Mouse (Mus musculus) adrenal gland, adult 2 months (tissue): ENCODE results near the gene Mzf1. TPM values are rescaled to one million over a fixed set of nuclear protein-coding genes. Genes with fewer than 3 reads are reported as not detected.
A peak's percentile ranks its signal among the peaks of the same experiment; 100 is the strongest.

Experiments used
- DNase-seq: peaks from one replicate; pipeline ENCODE4 v3.0.0; 2021
- polyA plus RNA-seq: library from polyadenylated mRNA; depleted of rRNA; stranded (reverse); fragments of >200 nt; gene quantifications from 2 replicates; pipeline ENCODE4 v1.2.3, GENCODE M21; 2012
- total RNA-seq, 2 experiments: library from RNA; stranded (reverse); gene quantifications; 2 replicates each; pipeline ENCODE4 v1.2.3; 2021

Gene Mzf1
- total and polyA plus RNA-seq, 3 experiments, result 1.7 to 8.0 (median 2.3) TPM

DNA sequence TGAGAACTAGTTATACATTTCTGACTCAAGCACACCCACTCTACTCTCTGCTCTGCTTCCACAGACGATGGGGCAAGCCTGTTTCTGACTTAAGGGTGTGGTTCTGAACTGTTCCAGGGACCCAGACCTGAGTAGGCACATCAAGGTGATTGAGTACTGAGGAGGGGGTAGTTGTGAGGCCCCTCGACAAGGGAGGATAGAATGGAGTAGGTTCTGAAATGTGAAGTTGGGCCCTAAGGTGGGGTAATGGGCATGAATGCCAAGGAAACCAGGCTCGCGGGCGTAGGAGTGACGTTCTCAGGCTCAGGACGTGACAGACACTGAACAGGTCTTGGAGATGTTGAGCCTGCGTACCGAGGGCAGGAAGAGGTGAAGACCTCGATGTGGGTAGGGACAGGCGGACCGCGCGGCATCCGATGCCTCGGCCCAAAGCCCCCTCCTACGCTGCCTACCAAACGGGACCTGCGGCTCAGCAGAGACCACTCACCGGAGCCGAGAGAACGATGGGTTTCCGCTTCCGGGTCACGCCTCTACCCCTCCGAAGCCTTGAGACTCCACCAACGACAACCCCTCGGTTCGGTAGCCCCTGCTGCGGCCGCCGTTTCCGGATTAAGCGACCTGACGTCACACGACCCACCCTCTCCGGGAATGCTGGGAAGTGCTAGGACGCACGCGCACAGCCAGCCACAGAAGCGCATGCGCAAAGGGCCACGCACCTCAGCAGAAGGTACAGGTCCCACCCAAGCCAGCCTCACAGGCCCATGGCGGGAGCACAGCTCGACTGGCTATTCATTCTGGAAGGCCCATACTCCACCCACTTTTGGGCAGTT, 20.2 kb downstream of the Mzf1 start, which contains the start of gene Chmp2a:
Gene Chmp2a (minus strand): TSS at position 660 of the 830 bp plus-strand sequence.
- peak; percentile 98 for DNase-seq

DNA sequence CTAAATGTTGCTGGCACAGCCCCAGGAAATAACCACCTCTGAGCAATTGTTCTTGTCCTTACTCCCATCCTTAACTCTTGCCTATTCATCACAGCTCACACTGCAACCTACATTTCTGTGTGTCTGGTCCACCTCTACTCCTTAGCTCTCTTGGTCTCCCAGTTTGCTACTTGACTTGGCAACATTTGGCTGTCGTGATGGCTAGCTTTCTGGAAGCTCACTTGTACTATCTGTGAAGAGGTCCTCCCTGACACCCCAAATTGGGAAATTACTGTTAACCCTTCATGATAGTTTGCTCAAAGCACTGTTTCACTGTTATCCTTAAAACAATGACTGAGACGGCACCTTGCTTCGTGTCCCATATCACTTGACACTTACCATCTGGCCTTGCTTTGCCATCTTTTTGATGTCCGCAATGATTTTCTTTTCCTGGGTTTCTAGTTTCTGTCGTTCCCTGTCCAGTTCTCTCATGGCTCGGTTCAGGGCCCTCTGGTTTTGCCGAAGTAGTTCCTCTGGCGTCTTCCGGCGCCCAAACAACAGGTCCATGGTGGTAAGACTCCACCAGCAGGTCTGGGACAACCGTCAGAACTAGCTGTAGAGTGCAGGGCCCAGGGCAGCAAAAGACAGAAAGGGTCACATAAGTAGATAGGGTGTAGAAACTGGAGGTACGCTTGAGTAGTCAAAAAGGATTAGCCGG, 21.0 kb downstream of the Mzf1 start:
- no peak for DNase-seq

DNA sequence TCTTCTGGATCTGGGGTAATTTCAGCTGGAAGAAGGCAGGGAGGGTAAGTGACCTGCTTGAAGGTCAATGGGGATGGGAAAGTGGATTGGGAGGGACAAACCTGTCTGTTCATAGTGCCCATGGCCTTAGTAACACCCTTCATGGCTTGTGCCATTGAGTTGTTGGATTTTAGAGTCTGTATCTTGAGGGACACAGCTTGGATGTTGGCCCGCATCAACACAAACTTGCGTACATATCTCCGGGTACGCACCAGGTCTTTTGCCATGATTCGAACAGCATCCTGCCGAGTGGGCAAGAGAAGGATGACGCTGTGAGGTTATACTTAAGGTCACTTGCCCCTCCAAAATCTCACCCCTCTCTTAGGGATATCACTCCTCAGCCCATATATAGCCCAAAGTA, 22.0 kb downstream of the Mzf1 start:
- DNase-seq, result no peak

DNA sequence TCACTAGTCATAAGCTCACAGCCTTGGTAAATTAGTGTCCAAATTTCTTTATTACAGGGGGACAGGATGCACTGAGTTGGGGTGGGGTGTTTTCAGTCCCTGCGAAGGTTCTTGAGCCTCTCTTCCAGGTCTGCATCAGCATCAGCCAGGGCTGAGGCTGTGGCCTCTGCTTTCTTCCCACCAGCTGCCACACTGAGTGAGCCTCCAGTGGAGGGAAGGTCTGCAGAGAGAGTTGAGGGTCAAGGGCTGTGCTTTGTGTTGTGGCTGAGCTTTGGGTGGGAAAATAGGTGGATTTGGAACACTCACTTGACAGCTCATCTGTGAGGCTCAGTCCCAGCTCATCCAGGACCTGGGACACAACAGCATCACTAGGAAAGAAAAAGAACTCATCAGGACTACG, 22.6 kb downstream of the Mzf1 start:
- no peak for DNase-seq

DNA sequence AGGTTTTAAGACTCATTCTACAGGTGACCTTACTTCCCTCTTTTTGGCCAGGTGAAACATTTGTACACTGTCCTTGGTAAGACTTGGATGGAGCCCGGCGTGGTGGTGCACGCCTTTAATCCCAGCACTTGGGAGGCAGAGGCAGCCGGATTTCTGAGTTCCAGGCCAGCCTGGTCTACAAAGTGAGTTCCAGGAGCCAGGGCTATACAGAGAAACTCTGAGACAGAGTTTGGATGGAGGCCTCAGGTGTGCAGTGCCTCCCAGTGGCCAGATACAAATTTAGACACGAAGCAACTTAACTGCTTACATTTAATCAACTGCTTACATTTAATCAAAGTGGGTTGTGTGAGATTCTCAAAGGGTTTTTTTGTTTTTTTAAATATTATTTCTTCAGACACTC, 23.5 kb downstream of the Mzf1 start:
- DNase-seq, result no peak

DNA sequence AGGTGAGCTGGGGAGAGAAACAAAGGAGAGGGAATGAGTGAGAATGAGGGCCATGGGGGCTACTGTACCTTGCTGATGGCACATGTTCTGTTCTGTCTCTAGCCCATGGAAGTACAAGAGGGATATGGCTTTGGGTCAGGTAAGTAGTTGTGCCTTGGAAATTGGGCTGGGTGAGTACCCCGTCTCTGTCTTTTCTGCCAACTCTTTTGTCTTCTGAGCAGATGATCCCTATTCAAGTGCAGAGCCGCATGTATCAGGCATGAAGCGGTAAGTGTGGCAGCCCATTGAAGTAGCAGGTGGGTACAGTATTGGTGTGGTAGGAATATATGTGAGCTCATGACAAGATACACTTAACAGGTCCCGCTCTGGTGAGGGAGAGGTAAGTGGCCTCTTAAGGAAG, 25.6 kb downstream of the Mzf1 start:
- no peak for DNase-seq

DNA sequence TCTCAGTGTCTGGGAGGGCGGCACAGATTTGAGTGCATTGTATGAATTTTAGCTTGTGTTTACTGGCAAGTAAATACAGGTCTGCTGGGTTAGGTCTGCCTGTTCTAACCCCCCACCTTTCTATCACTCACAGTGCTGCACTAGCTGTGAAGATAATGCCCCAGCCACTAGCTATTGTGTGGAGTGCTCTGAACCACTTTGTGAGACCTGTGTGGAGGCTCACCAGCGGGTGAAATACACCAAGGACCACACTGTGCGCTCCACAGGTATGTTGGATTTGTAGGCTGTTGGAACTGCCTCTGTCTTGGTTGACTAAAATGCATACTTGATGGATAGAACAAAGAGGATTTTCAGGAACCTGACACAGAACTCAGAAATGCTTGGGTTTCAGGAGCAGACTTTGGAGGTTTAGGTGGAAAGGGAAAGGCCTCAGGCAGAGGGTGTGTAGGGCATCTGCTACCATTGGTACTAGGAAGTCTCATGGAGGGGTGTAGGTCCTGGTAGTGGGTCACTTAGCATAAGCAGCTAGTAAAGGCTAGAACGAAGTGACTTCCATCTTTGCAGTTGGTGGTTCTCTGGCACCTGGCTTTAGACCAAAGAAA, 29.0 kb downstream of the Mzf1 start:
- no peak for DNase-seq

DNA sequence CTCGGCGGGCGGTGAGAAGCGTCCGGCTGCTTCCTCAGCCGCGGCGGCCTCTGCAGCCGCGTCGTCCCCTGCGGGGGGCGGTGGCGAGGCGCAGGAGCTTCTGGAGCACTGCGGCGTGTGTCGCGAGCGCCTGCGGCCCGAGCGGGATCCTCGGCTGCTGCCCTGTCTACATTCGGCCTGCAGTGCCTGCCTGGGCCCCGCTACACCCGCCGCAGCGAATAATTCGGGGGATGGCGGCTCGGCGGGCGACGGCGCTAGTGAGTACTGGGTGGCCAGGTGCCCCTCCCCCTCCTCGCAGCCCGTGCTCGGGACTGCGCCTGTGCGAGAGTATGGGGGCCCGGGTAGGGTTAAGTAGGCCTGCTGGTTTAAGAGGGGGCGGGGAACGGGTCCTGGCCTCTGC, 29.8 kb downstream of the Mzf1 start:
- DNase-seq, result peak; percentile 85

DNA sequence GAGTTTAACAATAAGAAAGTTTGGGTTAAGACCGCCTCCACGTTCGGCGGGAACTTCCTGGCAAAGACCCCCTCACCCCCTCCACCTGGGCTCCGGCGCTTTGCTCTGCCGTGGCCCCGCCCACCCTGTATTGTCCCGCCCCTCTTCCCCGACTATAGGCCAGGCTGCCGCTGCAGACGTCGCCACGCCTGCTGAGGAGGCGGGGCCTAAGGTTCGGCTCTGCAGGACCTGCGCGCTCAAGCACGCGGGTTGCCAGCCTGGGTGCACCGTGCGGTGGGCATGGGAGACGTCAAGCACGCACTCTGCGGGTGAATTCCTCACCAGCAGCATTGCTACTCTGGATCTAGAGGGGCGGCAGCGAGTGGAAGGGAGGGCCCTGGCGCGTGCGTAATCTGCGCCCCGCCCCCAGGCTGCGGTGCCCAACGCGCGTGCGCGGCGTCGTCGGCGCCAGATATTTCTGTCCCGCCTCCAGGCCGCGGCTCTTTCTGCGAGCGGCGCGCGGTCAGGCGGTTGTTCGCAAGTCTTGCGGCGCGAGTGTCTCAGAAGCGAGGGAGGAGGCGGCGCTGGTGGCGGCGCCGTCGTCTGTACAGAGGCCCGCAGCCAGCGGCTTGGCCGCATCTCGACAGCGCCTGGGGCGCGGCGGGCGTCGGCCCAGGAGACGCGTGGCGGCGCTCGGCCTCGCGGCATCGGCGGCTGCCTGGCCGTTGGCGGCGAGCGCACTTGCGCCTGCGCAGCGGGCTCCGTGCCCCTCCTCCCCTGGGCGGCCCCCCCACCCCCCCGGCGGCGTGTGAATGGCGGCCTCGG, 30.4 kb downstream of the Mzf1 start:
- DNase-seq, result peak; percentile 95

DNA sequence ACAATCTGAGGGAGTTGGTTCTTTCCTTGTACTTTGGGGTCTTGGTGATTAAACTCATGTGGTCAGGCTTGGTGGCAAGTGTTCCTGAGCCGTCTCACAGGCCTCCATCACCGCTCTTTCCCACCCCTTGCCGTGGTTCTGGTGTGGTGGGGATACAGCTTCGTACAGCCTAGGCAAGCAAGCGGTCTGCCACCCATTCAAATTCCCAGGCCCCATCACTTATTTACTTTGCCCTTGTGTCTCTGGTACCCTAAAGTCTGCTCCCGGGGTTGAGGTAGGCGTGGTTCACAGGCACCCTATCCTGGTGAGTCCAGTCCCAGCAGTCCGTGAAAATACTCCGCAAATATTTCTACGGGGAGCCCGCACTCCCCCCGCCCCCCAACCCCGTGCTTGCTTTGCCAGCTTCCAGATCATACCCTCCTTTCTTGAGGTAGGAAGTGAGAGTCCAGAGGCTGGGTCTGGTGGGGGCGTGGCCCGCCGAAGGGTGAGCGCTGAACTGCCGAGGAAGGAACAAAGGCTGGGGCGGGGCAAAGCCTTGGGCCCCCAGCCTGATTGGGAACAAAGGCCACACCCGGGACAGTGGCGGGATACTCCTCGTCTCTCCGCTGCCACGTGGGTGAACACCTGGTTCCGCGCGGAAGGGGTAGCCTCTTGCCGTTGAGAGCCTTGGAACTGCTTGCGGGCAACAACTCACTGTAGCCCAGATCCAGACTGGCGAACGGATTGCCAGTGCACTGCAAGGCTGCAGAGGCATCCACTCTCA, 31.6 kb downstream of the Mzf1 start:
- peak; percentile 84 for DNase-seq

DNA sequence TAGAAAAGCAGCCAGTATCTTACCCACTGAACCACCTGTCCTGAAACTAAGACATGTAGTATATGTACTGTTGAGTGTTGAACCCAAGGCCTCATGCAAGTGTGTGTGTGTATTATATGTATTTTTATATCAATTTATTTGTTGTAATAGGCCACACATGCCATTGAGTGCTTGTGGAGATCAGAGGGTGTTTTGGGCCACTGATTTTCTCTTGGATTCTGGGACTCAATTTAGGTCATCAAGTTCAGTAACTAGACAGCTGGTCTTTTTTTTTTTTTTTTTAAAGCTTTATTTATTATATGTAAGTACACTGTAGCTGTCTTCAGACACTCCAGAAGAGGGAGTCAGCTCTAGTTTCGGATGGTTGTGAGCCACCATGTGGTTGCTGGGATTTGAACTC, 39.3 kb downstream of the Mzf1 start:
- DNase-seq, result no peak

DNA sequence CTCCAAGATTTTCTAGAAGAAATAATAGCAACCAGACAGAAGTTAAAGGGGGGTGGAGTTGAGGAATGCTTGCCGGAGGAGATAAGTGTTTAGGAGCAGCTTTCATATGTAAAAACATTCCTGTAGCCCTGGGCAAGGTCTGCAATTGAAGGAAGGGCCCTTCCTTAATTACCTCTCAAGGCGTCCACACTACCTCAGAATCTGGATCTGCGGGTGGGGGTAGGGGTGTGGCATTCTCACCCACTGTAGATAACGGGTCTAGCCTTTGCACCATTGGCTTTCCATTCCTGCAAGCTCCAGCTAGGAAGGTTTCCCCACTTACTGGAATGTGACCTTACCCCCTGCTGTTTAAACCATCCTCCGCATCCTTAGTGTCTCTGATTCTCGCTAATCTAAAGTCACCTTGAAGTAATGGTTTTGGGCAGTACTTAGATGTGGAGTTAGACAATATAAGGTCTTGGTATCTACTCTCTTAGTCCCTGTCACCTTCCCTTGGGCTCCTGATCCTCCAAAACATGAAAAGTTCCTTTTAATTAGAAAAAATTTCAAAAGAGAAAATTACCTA, 40.2 kb downstream of the Mzf1 start:
- DNase-seq, result no peak

DNA sequence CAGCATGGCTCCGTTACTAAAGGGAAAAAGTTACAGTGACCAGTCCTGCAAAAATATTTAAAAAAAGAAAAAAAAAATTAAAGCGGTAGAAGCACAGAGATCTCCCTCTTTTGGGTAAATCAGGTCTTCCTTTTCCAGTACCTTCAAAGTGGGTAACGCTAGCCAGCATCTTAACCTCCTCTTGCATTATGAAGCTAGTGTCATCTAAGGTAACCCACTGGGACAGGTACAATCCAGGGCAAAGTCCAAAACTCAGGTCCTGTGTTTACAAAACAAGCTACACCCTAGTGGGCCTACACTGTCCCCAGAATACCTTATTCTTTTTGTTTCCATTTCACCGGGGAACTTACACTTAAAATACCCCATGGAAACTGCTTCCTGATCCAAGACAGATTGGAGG, 40.9 kb downstream of the Mzf1 start:
- no peak for DNase-seq

DNA sequence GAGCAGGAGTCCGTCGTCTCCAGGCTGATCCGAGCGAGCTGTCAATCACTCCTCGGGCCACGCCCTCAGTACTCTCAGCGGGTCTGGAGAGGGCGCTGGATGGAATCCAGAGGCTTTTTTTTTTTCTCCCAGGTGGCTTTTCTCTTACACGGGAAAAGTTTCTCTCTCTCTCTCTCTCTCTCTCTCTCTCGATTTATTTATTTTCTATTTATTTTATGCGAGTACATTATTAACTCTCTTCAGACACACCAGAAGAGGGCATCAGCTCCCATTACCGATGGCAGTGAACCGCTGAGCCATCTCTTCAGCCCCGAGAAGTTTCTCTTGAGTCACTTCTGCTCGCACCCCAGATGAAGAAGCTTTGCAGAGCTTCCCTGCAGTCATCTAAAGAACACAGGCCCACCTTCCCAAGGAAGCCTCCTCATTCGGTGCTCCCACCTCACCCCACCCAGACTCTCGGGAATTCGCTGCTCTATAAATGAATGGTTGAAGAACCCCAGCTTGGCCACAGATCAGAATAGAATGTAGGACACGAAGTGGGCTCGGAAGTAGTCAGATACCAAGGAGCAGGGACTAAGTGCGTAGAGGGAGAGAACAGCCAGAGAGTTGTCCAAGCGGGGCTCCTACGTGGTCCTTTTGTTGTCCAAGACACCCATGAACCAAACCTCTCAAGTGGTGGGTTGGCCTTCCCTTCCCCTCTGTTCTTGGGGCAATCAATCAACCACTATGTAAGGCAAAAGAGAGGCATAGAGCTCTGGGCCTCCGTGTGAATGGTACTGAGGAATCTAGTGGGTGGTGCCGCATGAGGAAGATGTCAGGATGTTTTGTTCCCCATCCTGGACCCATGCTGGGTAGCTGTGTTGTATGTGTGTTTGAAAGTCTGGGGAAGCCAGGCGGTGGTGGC, 44.3 kb downstream of the Mzf1 start, which contains the start of gene Zbtb45:
Gene Zbtb45 (minus strand): TSS at position 30 of the 904 bp plus-strand sequence.
- peak; percentile 32 for DNase-seq

DNA sequence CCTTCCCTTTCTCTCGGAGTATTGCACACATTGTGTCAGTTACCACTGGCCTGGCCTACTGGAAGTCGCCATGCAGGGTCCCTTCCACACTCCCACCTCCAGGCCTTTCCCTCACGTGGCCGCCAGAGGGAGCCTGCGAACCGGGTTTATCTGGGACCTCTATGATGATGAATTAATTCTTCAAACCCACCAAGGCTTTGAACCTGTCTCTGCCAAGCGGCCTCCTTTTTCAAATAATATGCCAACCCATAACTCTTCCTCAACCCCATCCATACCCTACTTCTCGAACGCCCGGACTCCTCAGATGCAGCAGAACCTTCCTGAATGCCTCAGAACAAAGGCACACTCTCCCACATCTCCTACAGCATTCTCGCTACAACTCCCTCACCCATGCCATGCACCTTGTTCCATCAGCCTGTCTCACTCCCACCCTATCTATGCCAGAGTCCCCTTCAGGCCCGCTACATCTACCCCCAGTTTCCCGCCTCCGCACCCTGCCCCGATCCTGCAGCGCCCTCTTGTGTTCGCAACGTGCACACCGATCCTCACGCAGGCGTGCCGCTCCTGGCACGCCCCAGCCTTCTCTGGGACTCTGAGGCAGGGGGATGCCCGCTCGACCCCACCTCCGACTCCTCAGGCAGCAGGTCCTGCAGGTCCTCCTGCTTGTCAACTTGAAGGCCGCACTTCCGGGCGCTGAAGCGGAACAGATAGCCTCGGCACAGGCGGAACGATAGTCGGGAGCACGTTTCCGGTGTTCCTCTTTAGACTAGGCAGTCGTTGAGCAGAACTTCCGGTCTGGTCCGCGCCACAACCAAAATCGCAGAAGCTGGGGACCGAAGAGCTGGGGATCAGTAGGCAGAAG, 45.2 kb downstream of the Mzf1 start:
- DNase-seq, result peak; percentile 94

DNA sequence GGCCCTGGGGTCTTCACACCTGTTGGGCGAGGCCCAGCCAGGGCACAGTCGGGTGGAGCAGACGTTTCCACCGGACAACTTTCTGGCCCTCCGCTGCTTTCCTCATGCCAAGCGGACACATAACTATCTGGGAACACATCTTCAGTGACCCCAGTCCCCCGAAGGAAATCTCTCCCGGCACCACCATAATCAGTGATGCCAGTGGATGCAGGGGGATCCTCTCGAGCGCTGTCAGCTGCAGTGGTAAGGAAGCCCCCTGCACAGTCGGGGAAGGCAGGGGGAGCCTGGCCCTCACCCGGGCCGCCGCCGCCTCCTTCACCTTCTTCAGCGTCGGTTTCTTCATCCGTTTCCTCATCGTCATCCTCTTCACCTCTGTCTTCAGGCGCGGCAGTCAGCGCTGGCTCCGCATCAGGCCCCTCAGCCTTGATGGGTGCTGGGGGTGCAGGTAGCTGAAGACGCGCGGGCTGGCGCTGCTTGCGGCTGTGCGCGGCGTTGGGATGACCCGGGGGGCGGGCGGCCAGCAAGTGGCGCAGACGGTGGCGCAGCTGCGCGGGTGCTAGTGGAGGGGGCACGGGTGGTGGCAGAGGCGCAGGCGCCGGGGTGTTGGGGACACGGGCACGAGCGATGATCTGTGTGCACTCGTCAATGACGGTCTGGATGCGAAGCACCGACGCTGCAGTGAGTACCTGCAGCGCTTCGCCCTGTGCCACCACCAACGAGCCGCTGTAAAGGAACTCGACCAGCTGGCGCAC, 47.0 kb downstream of the Mzf1 start:
- DNase-seq, result no peak

DNA sequence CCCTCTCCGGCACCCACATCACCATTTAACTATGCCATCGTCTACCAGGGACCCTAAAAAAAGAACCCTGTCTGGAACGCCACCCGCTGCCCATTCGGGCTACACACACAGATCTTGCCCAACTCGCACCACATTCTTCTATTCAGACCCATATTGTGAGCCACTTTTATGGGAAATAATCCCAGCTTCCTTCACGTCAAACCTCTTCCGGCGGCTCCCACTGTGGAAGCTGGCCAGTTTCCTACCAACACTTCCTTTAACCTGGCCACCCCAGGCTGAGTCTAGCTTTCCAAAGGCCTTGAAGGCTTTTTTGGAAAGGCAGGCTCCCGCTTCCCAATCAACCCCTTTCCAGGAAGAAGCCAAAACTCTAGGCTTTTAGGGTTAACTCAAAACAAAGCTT, 48.0 kb downstream of the Mzf1 start:
- no peak for DNase-seq

DNA sequence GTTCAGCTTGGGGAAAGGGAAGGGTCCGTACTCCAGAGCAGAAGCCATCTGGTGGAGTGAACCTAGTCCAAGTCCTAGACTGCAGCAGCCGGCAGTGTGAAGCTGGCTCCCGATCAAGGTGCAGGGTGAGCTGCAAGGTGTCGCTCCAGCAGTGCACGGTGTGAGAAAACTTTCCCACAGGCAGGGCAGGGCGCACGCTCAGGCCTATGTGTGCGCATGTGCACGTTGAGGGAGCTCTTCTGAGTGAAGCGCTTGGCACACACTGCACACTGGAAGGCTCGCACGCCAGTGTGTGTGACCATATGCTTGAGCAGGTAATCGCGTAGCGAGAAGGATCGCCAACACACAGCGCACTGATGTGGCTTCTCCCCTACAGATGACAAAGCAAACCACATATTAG, 48.6 kb downstream of the Mzf1 start:
- DNase-seq, result no peak
